Mouse (Mus musculus): ENCODE measurements around the gene Thsd4. TPM values are rescaled to one million over a fixed set of nuclear protein-coding genes. Genes with fewer than 3 reads are reported as not detected.

The Thsd4 gene
- polyA plus RNA-seq, 1 experiment from 2014 or later: 1.8 TPM

DNA sequence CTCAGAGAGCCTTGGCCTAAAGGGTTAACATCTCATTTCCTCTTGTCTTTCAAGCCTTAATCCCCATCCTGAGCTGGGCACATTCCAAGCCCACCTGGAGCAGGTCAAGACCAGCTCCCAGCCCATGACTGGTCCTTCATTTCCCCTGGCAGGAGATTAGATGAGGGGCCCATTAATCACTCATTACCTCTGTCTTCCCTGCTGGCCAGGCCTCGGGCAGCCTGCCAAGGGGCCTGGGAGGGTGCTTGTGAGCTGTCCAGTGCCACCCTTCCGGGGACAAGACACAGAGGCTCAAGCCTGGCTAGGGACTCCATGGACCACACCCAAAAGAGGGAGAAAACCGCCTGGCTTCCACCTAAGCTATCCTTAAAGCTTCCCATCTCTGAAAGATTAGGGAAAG is 3.6 kb downstream of the Thsd4 start:
- TF ChIP-seq CTCF (IDR thresholded peaks at IDR 0.05): no peak
- no peaks in the 10 kb centered on the region for H3K27me3 ChIP-seq
- ATAC-seq (no peak), DNase-seq (ENCODE audit: low read depth, low spot score) (no peak)
- in situ Hi-C loops (cut with MboI; ENCODE audit: low pct_unique_long_range_greater_than_20kb): no loop called here
- ChIA-PET POLR2A (interaction anchor here (0.6 to 0.8 kb wide), 2 partner anchors 70 to 281 kb away, joined by 3 to 5 read pairs; no protein-coding TSS in a partner anchor), CTCF (interaction anchor here (0.9 to 1.7 kb wide), 3 partner anchors 9 to 274 kb away, joined by 3 read pairs; no protein-coding TSS in a partner anchor)

DNA sequence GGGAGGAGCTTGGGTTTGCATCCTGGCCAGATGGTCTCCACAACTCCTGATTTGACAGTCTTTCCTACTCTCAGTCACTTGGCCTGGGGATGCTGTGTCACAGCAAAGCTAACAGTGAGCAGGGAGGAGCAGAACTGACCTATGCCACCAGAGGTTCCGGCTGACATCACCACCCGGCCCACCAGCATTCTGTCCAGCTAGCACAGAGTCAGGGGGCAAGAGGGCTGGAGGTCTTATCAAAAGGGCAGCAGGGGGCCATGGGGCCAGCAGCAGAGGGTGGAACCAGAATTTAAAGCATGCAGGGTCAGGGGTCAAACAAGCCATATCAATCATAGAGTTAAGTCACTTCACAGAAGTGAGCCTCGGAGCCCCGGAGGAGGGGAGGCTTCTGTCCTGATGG is 4.7 kb downstream of the Thsd4 start:
- POLR2A ChIA-PET: no interaction called here
- in situ Hi-C loops (cut with MboI; ENCODE audit: low pct_unique_long_range_greater_than_20kb): no loop called here
- H3K27me3 ChIP-seq: no peaks in the 10 kb centered on the region
- ATAC-seq: no peak
- TF ChIP-seq CTCF (IDR thresholded peaks at IDR 0.05): no peak
- no peak for DNase-seq (ENCODE audit: low read depth, low spot score)
- CTCF ChIA-PET: interaction anchor here (0.9 to 1.7 kb wide), 3 partner anchors 10 to 273 kb away, joined by 3 to 4 read pairs (median 3); no protein-coding TSS in a partner anchor

DNA sequence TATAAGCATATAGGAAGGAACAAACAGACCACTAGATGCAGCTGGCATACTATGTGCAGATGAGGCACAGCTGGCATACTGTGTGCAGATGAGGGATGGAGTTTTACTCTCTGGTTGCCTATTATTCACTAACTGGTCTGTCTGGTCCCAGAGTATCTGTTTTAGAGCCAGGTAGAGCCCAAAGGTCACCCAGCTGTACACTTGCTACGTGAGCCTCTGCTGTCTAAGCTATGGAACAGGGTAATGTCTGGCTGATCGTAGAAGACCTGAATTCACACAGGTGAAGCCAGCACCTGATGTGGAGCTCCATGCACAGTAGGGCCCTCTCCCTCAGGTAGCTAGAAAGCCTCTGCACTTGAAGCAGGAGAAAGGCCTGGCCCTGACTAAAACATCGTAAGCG is 5.5 kb downstream of the Thsd4 start:
- ATAC-seq (no peak), DNase-seq (ENCODE audit: low read depth, low spot score) (no peak)
- H3K27me3 ChIP-seq: no peaks in the 10 kb centered on the region
- no peak for TF ChIP-seq CTCF (IDR thresholded peaks at IDR 0.05)
- in situ Hi-C loops (cut with MboI; ENCODE audit: low pct_unique_long_range_greater_than_20kb): no loop called here
- ChIA-PET CTCF (interaction anchor here (0.9 kb wide), 1 partner anchor 241 kb away, joined by 4 read pairs; no protein-coding TSS in a partner anchor), POLR2A (interaction anchor here (0.7 kb wide), 2 partner anchors 51 to 69 kb away, joined by 3 to 4 read pairs; no protein-coding TSS in a partner anchor)

DNA sequence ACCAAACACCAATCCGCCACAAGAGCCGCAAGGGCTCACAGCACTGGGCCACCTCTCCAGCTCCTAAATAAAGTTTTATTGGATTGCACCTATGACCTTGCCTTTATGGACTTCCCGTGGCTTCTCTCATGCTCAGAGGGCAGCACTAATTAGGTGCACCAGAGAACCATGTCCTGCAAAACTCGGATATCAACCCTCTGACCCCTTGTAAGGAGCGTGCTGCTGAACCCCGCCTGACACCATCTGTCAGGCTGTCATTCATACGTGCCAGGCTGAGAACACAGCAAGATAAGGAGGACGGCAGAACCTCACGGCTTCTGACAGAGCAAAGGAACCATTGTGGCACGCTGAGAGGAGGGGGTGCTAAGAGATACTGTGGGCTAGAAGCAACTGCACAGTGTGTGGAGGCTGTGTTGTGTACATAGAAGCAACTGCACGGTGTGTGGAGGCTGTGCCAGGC is 8.5 kb downstream of the Thsd4 start:
- no peak for ATAC-seq
- CTCF ChIA-PET: no interaction called here
- no peak for DNase-seq (ENCODE audit: low read depth, low spot score)
- POLR2A ChIA-PET: no interaction called here
- in situ Hi-C loops (cut with MboI; ENCODE audit: low pct_unique_long_range_greater_than_20kb): no loop called here
- H3K27me3 ChIP-seq: no peaks in the 10 kb centered on the region
- TF ChIP-seq CTCF (IDR thresholded peaks at IDR 0.05): no peak

DNA sequence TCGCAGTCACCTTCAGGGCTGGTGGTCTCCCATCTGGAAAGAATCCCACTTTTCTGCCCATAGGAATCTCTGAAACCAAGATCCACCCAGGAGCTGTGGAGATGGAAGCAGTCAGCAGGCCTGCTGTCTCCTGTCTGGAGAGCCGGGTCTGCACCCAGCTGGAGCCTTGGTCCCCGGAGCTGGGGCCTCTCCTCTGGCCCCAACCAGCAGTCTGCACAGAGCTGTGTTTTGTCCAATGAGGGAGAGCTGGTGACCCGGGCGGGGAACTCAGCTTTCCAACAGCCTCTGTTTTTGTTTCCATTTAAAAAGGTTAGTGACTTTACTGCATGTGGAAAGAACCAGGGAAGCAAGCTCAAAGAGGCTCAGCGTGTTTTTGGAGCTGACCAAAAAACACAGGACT is 11.0 kb downstream of the Thsd4 start:
- ATAC-seq (no peak), DNase-seq (ENCODE audit: low read depth, low spot score) (no peak)
- CTCF ChIA-PET: no interaction called here
- in situ Hi-C loops (cut with MboI; ENCODE audit: low pct_unique_long_range_greater_than_20kb): no loop called here
- POLR2A ChIA-PET: no interaction called here
- no peak for TF ChIP-seq CTCF (IDR thresholded peaks at IDR 0.05)
- H3K27me3 ChIP-seq: no peaks in the 10 kb centered on the region

DNA sequence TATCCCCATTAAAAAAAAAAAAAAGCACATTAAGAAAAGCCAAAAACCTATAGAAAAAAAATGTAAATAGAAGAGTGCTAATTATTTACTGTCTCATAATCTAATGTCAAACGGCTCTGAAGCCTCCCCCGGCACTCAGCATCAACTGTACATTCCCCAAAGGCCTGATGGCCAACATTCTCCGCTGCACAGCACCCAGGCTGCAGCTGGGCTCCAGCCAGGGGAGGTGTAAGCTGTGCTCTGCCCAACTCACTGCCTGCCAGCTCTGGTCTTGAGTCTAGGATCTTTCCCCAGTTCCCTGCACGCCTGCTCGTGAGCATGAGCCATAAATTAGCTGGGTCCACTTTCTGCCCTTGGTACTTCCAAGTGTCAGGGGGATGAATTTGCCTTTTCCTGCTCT is 15.7 kb downstream of the Thsd4 start:
- ChIA-PET CTCF (no interaction called here), POLR2A (no interaction called here)
- DNase-seq (ENCODE audit: low read depth, low spot score) (no peak), ATAC-seq (no peak)
- TF ChIP-seq CTCF (IDR thresholded peaks at IDR 0.05): no peak
- H3K27me3 ChIP-seq: no peaks in the 10 kb centered on the region
- in situ Hi-C loops (cut with MboI; ENCODE audit: low pct_unique_long_range_greater_than_20kb): no loop called here

DNA sequence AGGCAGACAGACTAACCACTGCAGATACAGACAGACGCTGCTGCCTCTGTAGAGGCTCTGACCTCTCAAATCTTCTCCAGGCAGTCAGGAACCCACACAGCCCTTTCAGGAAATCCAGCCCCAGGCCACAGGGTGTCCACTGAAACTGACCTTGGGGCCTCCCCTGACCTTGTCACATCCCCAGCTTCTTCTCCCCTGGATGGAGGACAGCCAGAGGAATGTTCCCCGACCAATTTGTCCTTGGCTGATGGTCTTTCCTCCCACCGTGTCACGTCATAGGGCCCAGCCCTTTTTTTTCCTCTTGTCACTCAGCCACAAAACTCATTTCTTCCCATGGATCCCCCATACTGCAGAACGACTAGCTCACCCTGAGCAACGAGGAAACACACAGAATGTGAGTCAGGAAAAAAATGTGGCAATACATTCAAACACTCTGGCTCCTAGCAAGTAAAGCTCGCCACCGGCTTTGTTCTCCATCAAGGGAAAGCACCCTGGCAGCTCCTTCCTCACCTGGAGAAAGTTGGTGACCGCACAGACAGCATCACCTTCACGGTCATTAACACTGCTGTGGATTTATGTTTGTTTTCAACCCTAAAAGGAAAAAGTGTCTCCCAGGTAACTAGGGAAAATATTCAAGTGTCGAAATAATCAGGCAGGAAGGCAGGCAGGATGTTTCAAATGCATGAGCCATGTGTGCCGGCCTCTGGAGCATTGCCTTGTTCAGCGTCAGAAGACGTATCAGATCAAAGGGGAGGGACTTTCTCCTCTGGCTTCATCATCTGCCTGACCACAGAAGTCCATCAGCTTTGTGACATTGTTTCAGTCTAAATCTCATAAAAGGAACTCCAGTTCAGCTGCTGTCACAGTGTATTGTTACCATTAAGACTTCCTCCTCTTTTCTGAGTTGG is 17.2 kb downstream of the Thsd4 start:
- TF ChIP-seq CTCF (IDR thresholded peaks at IDR 0.05): no peak
- no peaks in the 10 kb centered on the region for H3K27me3 ChIP-seq
- in situ Hi-C loops (cut with MboI; ENCODE audit: low pct_unique_long_range_greater_than_20kb): no loop called here
- no peak for ATAC-seq
- ChIA-PET POLR2A (no interaction called here), CTCF (no interaction called here)
- DNase-seq (ENCODE audit: low read depth, low spot score): no peak

DNA sequence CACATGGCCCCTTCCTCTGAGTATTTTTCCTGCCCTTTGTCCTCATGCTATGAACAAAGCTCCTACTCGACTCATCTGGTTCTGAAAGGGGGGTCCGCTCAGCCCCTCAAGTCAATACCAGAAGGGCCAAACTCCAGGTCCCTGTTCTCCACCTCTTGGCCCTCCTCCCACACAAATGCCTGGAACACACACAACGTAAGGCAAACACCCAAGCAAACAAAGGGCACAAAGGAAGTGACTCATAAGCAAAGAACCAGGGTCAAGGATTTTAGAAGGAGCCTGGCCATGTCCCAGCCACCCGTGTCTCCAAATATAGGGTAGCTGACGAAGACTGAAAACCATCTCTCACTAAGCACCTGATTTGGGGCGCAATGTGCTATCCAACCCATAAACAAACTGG is 19.6 kb downstream of the Thsd4 start:
- DNase-seq (ENCODE audit: low read depth, low spot score): no peak
- no peak for TF ChIP-seq CTCF (IDR thresholded peaks at IDR 0.05)
- no peaks in the 10 kb centered on the region for H3K27me3 ChIP-seq
- in situ Hi-C loops (cut with MboI; ENCODE audit: low pct_unique_long_range_greater_than_20kb): no loop called here
- ATAC-seq: no peak
- ChIA-PET POLR2A (no interaction called here), CTCF (no interaction called here)

DNA sequence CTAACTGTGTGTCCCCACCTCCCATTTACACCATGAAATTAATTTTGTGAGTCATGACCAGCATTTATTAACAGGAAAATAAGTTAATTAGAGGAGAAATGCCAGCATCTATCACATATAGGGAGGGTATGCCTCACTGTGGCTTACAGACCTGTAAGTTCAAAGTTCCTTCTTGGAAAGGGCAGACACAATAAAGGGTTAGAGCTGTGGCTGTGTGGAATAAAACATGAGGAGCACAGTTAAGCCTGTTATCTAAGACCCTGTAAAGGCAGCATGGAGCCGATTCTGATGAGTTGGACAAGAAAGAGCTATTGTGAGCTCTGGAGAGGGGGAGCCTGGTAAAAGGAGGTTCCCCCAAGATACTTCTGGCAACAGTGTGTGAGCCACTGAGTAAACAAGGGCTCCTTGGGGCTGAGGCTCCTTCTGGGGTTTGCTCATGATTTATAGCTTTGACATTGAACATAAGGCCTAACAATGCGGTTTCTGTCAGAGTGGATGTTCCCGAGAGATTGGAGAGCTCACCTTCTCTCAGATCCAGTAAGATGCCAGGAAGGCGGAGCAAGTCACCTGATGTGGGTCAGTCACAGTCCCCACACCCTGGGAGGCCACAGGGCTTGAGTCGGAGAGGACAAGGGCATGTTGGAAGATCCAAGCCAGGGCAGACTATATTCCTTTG is 20.2 kb downstream of the Thsd4 start:
- no peak for DNase-seq (ENCODE audit: low read depth, low spot score)
- H3K27me3 ChIP-seq: no peaks in the 10 kb centered on the region
- in situ Hi-C loops (cut with MboI; ENCODE audit: low pct_unique_long_range_greater_than_20kb): no loop called here
- CTCF ChIA-PET: interaction anchor here (0.8 kb wide), 1 partner anchor 70 kb away, joined by 3 read pairs; no protein-coding TSS in a partner anchor
- no peak for ATAC-seq
- POLR2A ChIA-PET: no interaction called here
- TF ChIP-seq CTCF (IDR thresholded peaks at IDR 0.05): no peak

DNA sequence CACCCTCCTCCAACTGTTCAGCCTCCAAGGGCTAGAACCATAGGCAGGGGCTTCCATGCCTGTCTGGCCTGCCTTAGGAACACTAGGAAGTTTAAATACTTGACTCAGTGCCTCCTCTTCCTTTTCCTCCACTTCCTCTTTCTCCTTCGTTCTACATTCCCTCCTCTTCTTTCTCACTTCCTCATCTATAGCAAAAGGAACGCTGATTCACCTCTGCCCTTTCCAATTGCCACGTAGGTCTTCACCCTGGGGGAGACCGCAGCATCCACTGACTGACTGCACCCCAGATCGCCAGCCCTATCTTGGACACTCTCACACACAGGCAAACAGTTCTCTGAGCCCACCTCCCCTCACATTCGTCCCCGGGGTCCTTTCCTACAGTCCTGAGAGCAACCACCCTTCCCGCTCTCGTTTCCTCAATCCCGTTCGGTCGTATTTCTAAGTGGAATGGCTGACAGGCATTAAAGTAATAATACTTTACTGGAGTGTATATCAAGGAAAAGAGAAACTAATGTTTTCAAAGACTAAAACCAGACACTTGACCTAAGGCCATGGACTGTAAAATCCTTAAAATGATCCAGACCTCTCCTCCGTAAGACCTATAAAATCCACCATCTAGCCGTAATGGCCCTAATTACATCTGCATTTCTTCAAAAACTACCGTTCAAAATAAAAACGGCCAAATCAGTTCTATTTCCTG is 29.4 kb downstream of the Thsd4 start:
- no peak for TF ChIP-seq CTCF (IDR thresholded peaks at IDR 0.05)
- DNase-seq (ENCODE audit: low read depth, low spot score) (no peak), ATAC-seq (no peak)
- POLR2A ChIA-PET: no interaction called here
- CTCF ChIA-PET: no interaction called here
- in situ Hi-C loops (cut with MboI; ENCODE audit: low pct_unique_long_range_greater_than_20kb): no loop called here
- peaks cover 6% of the 10 kb centered on the region for H3K27me3 ChIP-seq
